22 mouse cellular contexts compared by ENCODE assay signal in genomic region chr13:15444312-15444711, GRCm38 (mm10). TPM values are rescaled to one million over a fixed set of nuclear protein-coding genes. Genes with fewer than 3 reads are reported as not detected.
DNase-seq lines count a peak whose midpoint lies in the region; ATAC-seq and TF ChIP-seq lines count a peak whose summit lies in the region.
"Had no signal": no experiment of that assay in that cellular context is flagged by ENCODE, and none has a peak within 500 bp of the region (broad histone marks: within the 10 kb centered on the region; RNA-seq: fewer than 3 reads in every experiment).

No protein-coding gene starts in this region.

- H3K4me1 ChIP-seq in lung, postnatal 0 days (ENCODE audit: insufficient read depth, low read depth, low read length): no peaks in the 10 kb centered on the region
- H3K4me1 ChIP-seq in ES-Bruce4 (ENCODE audit: control insufficient read depth, insufficient read depth, low read length): peaks cover 2% of the 10 kb centered on the region
- H3K4me1 ChIP-seq in limb, embryonic 11.5 days (ENCODE audit: control insufficient read depth, insufficient read depth, low read length): peaks cover 12% of the 10 kb centered on the region; the same call in 1 of the 2 replicates
- peaks cover 7% of the 10 kb centered on the region for H3K4me1 ChIP-seq in heart, embryonic 12.5 days (replicated peaks)
- H3K4me1 ChIP-seq: heart, embryonic 15.5 days; liver, embryonic 12.5 days; midbrain, embryonic 15.5 days had no signal

- H3K9me3 ChIP-seq in lung, postnatal 0 days (ENCODE audit: low read length): no peaks in the 10 kb centered on the region
- no peaks in the 10 kb centered on the region for H3K9me3 ChIP-seq in ES-Bruce4 (replicated peaks; ENCODE audit: control insufficient read depth, insufficient read depth, low read length, poor library complexity, severe bottlenecking)
- H3K9me3 ChIP-seq in limb, embryonic 11.5 days (ENCODE audit: control insufficient read depth, low read length): no peaks in the 10 kb centered on the region
- no peaks in the 10 kb centered on the region for H3K9me3 ChIP-seq in heart, embryonic 12.5 days (replicated peaks)
- H3K9me3 ChIP-seq: forebrain, embryonic 10.5 days; G1E; heart, embryonic 15.5 days; liver, embryonic 12.5 days; midbrain, embryonic 15.5 days had no signal

- no peaks in the 10 kb centered on the region for H3K27me3 ChIP-seq in lung, postnatal 0 days (replicated peaks; ENCODE audit: insufficient read depth, low read length)
- no peaks in the 10 kb centered on the region for H3K27me3 ChIP-seq in ES-Bruce4 (ENCODE audit: control insufficient read depth, insufficient read depth, low read length, poor library complexity, severe bottlenecking)
- no peaks in the 10 kb centered on the region for H3K27me3 ChIP-seq in limb, embryonic 11.5 days (ENCODE audit: control insufficient read depth, insufficient read depth, low read length)
- H3K27me3 ChIP-seq in heart, embryonic 12.5 days (replicated peaks): no peaks in the 10 kb centered on the region
- H3K27me3 ChIP-seq: heart, embryonic 15.5 days; liver, embryonic 12.5 days; midbrain, embryonic 15.5 days had no signal

- DNase-seq in lung, postnatal 10 days: peak; percentile 9
- no peak for DNase-seq in lung, postnatal 0 days (ENCODE audit: low spot score)
- DNase-seq in R1 (ENCODE audit: low read depth, low spot score): peak; percentile 7
- peak; percentile 51 for DNase-seq in limb, embryonic 11.5 days (ENCODE audit: low spot score)
- no peak for DNase-seq in spleen, postnatal 10 days (ENCODE audit: low spot score in 2 of 2)
- DNase-seq: cerebellum, adult 8-10 months; gastrocnemius, postnatal 10 days; heart, adult 2 months; kidney, postnatal 14 days; left cerebral cortex, postnatal 4 days; lung, adult 2 months; lung, postnatal 4 days; right cerebral cortex, postnatal 4 days had no signal

- H3K4me2 ChIP-seq in lung, postnatal 0 days (replicated peaks; ENCODE audit: low read depth, low read length): no peak overlapping the region
- H3K4me2 ChIP-seq in limb, embryonic 11.5 days (ENCODE audit: low read depth, severe bottlenecking): no peak overlapping the region
- H3K4me2 ChIP-seq in heart, embryonic 12.5 days: no peak overlapping the region
- H3K4me2 ChIP-seq: heart, embryonic 15.5 days; liver, embryonic 12.5 days; midbrain, embryonic 15.5 days had no signal

- no peak for TF ChIP-seq POLR2A in ES-Bruce4 (IDR thresholded peaks at IDR 0.05; ENCODE audit: insufficient read depth, low read length)

- no peak overlapping the region for H3K4me3 ChIP-seq in lung, postnatal 0 days (ENCODE audit: low read depth, low read length)
- no peak overlapping the region for H3K4me3 ChIP-seq in ES-Bruce4 (ENCODE audit: low read depth, low read length)
- no peak overlapping the region for H3K4me3 ChIP-seq in limb, embryonic 11.5 days (ENCODE audit: low read depth, low read length)
- H3K4me3 ChIP-seq in heart, embryonic 12.5 days: no peak overlapping the region
- H3K4me3 ChIP-seq: forebrain, embryonic 10.5 days; heart, adult 2 months; heart, embryonic 15.5 days; liver, embryonic 12.5 days; midbrain, embryonic 15.5 days had no signal

- H3K36me3 ChIP-seq in lung, postnatal 0 days (ENCODE audit: insufficient read depth, low read length): no peaks in the 10 kb centered on the region
- no peaks in the 10 kb centered on the region for H3K36me3 ChIP-seq in ES-Bruce4 (ENCODE audit: control insufficient read depth, insufficient read depth, low read length, poor library complexity, severe bottlenecking)
- H3K36me3 ChIP-seq in limb, embryonic 11.5 days (ENCODE audit: control insufficient read depth, insufficient read depth, low read length): no peaks in the 10 kb centered on the region
- H3K36me3 ChIP-seq in heart, embryonic 12.5 days: no peaks in the 10 kb centered on the region
- H3K36me3 ChIP-seq: forebrain, embryonic 10.5 days; G1E; heart, embryonic 15.5 days; liver, embryonic 12.5 days; midbrain, embryonic 15.5 days had no signal

- H3K27ac ChIP-seq in lung, postnatal 0 days (ENCODE audit: low read length): no peak overlapping the region
- no peak overlapping the region for H3K27ac ChIP-seq in ES-Bruce4 (ENCODE audit: insufficient read depth, low read length)
- no peak overlapping the region for H3K27ac ChIP-seq in limb, embryonic 11.5 days (replicated peaks; ENCODE audit: low read depth, low read length)
- H3K27ac ChIP-seq in heart, embryonic 12.5 days (ENCODE audit: poor library complexity, severe bottlenecking): no peak overlapping the region
- H3K27ac ChIP-seq: forebrain, embryonic 10.5 days; heart, adult 2 months; heart, embryonic 15.5 days; liver, embryonic 12.5 days; midbrain, embryonic 15.5 days had no signal

- H3K9ac ChIP-seq in lung, postnatal 0 days (replicated peaks; ENCODE audit: low read depth): no peak overlapping the region
- H3K9ac ChIP-seq in ES-Bruce4 (ENCODE audit: low read depth, poor library complexity, severe bottlenecking): no peak overlapping the region
- H3K9ac ChIP-seq in limb, embryonic 11.5 days (ENCODE audit: low read length): no peak overlapping the region
- no peak overlapping the region for H3K9ac ChIP-seq in heart, embryonic 12.5 days
- H3K9ac ChIP-seq: heart, embryonic 15.5 days; liver, embryonic 12.5 days; midbrain, embryonic 15.5 days had no signal

- no peak for TF ChIP-seq EP300 in lung, postnatal 0 days (IDR thresholded peaks at IDR 0.05)
- 0 out of 2 replicates have a peak, but pooled peaks have one; percentile 27 for TF ChIP-seq EP300 in ES-Bruce4 (IDR thresholded peaks at IDR 0.05; ENCODE audit: insufficient read depth, low read depth, low read length)

- WGBS in lung, postnatal 0 days: 67% methylated on average over 4 of the region's 4 CpGs
- WGBS in limb, embryonic 11.5 days: 26% methylated on average over 4 of the region's 4 CpGs
- 63% methylated on average over 4 of the region's 4 CpGs for WGBS in heart, embryonic 12.5 days

- ATAC-seq in lung, postnatal 0 days: no peak
- ATAC-seq in limb, embryonic 11.5 days (ENCODE audit: insufficient number of reproducible peaks, low FRiP score, low TSS enrichment, low read depth): no peak
- no peak for ATAC-seq in heart, embryonic 12.5 days (ENCODE audit: insufficient number of reproducible peaks, low FRiP score)
- ATAC-seq: hindbrain, embryonic 16.5 days; intestine, postnatal 0 days; liver, embryonic 12.5 days; midbrain, embryonic 15.5 days had no signal

- TF ChIP-seq CTCF in lung, postnatal 0 days (IDR thresholded peaks at IDR 0.05): no peak
- no peak for TF ChIP-seq CTCF in ES-Bruce4 (IDR thresholded peaks at IDR 0.05; ENCODE audit: low read depth, low read length)

RNA-seq across cellular contexts. Expression of gene Gli3, which starts 18.7 kb away (rescaled TPM):
- 3.5 and 3.8 TPM in 2 replicates for polyA plus RNA-seq in lung, postnatal 0 days (2015; fragmentation: Nextera tagmentation; extraction: Ambion mirVana)
- polyA plus RNA-seq in ES-Bruce4 (2011; ENCODE audit: insufficient read depth, insufficient read length, low read depth, missing spikeins): 24.7 and 42.1 TPM in 2 replicates
- polyA plus RNA-seq in limb, embryonic 11.5 days (2014; fragmentation: Nextera tagmentation; extraction: Ambion mirVana): 41.5 and 42.4 TPM in 2 replicates
- polyA plus RNA-seq in heart, embryonic 12.5 days (2016; fragmentation: Nextera tagmentation; extraction: Ambion mirVana): 10.0 and 11.5 TPM in 2 replicates
- polyA plus RNA-seq: G1E had no signal

Comparison
In these comparisons a context has a peak if more than half of its experiments do, and no peak if none do; other contexts are left out.
1. DNase-seq: peak in lung, postnatal 10 days (single experiment), R1 (single experiment) and limb, embryonic 11.5 days (single experiment); none in lung, postnatal 0 days (single experiment) and spleen, postnatal 10 days (0 of 2).